Mouse (Mus musculus): ENCODE results near the gene Ttc4. TPM values are rescaled to one million over a fixed set of nuclear protein-coding genes. Genes with fewer than 3 reads are reported as not detected.

Gene Ttc4
- 10 to 100 TPM; 53.8 to 77.4 TPM for polyA plus RNA-seq (2017; shearing (Covaris generic))

DNA sequence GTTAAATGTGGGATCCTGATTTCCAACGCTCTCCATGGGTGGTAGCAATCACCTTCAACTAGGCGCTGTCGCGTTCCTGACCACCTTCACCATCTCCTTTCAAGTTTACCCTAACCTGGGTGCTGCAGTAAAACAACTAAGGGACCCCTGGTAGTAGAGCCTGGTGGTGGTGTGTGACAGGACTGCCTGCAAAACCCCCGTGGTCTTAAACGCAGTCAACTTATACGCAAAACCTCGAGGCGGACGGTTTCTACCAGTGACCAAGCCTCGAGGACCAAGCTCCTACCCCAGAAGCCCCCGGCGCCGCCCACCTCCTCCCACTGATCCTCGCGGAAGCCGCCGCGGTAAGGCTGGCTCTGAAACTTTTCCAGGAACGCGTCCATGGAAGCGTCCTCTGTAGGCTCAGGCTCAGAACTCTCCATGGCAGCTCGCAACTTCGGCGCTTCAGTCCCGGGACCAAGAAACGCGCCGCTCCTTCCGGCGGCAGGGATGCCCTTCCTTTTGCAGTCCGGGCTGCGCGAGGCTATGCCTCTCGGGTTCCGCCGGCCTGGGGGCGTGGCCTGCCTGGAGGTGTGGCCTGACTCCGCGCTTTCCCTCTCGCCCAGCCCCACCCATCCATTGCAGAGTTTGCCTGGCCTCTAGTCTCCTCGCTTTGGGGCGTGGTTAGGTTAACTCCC is at the start of gene Ttc4:
Gene Ttc4 (minus strand): TSS at position 503 of the 677 bp plus-strand sequence.
- peak; percentile 100 for ATAC-seq

DNA sequence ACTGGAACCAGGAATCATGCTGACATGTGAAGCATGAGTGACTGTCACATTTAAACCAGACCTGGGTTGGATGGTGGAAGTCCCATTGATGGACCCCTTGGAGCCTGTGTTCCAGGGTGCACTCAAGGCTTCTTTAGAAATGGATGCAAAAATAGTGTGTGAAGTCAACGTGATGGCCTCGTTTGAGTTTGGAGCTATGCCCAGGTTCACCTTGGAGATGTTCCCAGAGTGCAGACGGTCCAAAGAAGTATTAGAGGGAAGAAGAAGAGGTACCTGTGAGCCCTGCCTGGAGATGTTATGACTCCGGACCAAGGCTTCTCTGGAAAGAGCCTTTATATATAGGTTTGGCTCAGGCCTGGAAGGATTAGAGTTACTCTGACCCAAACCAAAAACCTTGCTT is 41.9 kb upstream of the Ttc4 start:
- ATAC-seq = no peak

DNA sequence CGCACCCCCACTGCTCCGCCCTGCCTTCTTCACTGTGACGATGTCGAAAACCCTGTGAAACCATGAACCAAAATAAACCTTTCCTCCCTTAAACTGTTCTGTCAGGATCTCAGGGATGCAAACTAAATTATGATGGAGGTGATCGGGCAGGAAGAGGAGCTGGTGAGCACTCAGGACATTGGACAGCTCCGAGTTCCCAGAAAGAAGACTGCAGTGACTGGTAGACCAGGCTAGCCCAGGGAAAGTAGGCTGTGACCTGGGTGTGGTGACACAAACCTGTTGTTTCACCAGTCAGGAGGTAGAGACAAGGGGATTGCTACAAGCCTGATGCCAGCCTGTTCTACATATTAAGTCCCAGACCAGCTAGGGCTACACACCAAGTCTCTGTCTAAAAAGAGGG is 34.9 kb upstream of the Ttc4 start:
- ATAC-seq = no peak

DNA sequence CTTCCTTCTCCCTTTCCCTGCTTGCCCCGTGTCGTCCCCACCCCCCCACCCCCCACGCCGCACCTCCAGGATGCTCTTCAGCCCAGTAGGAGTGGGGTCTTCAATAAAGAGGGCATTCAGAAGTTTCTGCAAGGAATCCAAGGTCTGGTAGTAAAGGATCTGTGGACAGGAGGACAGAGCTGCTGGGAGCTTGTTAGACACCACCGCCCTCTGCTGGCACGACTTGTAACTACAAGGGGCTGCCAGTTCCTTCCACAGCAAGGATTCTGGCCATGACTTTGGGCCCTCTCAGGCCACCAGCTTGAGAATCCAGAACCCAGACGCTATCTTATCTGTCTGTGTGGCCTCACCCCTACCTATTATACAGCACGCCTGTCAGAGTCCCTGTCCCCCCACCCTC is 29.7 kb upstream of the Ttc4 start:
- no peak for ATAC-seq

DNA sequence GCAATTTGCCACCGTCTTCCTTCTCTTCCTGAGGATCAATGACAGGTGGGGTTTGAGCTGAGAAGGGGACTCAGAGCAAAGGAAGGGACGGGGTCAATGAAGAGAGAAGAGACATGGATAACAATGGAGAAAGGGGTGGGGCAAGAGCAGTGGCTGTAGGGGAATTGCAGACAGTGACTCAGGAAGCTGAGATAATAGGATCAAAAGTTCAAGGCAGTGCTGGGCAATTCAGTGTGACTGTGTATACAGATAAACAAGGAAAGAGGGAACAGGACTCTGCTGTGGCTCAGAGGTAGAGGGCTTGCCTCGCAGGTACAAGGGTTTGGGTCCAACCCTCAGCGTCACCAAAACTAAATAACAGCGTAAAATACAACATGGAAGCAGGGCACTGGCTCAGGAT is 29.2 kb upstream of the Ttc4 start:
- ATAC-seq = no peak

DNA sequence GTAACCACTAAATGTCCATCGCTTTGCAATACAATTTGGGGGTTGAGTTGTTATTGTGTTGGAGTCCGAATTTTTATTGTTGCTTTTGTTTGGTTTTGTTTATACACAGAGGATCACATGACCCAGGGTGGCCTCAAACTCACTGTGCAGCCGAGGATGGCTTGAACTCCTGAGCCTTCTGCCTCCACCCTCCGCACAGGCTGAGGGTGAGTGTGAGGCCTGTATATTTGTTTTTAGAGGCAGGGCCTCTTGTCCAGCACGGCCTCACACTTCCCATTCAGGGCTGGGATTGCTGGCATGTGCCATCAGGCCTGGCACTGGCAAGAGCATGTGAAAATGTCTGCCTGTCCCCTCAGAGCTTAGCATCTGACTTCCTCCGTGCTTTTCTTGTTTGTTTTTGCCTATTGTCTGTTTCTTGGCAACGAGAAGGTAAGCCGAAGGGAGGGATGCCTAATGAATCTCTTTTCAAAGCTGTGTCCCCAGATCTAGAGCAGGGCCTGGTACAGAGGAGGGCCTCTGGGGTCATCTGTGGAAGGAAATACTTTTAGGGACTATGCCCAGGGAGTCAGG is 26.4 kb upstream of the Ttc4 start:
- ATAC-seq = no peak

DNA sequence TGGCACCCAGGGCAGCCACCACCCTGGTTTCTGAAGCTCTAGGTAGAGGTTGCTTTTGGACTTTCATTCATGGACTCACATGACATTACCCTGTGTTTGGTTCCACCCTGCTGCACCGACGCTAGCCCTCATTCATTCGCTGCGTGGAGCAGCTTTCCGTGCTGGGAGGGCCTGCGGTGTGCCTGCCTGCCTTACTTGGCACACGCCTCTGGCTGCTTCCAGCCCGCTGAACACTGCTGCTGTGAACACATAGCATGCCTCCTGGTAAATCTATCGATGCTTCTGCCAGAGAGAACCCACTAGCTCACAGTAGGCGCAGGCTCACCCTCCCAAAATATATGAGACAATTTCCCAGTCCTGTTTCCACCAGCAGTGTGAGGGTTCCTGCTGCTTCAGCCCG is 25.7 kb upstream of the Ttc4 start:
- ATAC-seq = no peak

DNA sequence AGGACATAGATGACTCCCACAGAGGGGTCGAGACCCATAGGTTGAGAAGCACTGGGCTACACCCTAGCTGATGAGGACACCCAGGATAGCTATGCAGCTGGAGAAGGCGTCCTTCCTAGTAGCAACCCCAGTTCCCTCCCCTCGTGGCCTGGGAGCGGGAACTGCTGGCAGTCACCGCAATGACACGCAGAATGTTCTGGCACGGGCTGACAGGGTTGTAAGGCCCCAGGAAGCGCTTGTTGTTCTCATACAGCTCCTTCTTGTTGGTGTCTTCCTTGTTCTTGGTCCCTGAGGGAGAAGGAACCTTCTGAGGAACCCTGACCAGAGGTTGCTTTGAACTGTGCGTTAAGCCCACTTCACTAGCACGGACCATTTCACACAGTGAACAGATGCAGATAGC is 25.2 kb upstream of the Ttc4 start:
- no peak for ATAC-seq

DNA sequence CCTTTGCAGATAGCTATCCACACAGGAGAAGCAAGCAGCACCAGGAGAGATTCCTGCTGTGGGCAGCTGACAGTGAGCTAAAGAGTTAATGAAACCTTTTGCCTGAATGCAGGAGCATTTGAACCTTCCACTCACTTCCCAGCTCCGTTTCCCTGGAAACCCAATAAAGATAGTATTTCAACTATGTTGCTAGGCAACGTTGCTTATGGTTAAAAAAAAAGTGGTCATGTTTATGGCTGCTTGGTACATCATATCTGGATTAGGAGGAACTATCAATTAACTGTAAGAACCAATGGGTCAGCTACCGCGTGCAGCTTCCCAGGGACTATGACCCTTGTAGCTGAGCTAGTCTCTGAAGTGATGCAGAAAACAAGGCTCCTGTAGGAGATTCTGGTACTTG is 22.1 kb upstream of the Ttc4 start:
- no peak for ATAC-seq

DNA sequence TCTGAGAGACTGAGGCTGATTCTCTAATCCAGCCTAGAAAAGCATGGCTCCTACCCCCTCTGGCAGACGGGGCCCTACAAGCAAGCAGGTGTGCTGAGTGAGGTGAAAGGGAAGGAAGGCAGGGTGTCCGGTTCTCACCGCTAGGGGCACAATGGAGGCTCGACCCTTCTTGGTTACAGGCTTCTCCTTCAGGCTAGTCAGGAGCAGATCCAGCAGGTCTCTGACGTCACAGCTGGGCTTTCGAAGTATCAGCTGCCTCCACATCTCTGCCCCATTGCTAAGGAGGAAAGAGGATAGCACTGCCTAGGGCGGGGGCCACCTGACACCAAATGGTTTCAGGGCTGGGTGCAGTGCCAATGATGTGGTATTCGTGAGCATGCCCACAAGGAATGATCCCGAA is 21.2 kb upstream of the Ttc4 start:
- no peak for ATAC-seq

DNA sequence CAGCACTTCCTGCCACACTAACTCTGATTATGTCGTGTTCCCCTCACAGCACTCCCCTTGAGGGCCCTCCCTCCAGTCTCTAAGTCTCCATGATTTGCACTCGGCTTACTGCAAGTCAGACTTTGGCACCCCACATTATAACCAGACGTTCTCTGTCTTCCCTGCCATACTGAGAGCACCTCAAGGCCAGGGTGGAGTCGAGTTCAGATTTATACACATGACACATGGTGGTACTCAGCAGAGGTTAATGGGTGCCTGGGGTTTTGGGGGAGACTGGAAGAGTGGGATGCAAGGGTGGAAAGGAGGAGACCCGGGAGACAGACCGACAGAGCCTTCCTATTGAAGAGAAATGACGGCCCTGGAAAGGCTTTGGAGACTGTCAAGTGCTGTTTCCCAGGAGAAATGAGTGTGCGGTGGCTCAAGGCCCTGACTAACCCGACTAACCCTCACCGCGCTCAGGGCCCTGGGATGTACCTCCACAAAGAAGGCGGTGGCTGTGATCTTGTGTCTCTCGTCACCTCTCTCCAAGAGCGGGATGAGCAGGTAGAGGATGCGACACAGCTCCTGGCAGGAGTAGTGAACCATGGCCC is 15.2 kb upstream of the Ttc4 start:
- no peak for ATAC-seq

DNA sequence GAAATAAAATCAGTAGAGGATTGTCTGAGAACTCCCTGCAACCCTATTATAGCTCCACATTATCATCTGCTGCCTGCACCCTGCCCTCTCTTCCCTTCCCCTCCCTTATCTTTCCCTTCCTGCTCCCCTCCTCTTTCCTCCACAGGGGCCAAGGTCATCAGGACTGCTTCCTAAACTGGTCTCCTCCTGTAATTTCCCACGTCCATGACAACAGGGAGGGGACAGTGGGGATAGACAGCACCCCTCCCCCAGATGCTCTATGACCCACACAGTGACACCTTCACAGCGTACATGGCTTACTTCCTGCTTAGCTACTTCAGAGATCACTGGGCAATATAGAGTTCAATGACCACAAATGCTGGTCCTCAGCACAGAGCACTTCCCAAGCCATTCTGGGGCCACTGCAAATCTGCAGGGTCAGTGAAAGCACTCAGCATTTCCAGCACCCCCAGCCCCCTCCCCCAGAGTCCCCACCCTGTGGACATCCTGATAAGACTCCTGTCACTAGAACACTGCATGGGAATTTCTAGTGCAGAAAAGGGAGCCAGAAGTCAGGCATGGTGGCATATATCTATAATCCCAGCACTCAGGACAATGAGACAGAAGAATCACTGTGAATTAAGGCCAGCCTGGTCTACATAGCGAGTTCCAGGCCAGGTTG is 10.0 kb upstream of the Ttc4 start:
- no peak for ATAC-seq

DNA sequence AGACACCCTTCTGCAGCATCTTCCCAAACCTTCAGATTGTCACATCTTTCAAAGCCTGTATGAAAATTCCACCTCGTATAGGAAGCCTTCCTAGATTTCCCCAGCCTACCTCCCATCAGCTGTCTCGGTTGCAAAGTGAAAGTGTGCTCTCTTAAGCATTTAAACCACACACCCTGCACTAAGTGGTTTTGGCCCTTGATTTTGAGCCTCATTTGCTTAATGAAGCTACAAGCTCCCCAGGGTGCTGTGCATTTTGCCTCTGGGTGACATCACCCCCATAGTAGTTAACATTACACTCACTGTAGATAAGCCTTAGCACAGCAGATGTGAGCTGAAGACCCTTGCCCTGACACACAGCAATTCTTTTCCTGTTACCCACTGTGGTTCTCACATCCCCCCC is 2.2 kb upstream of the Ttc4 start:
- ATAC-seq = no peak

DNA sequence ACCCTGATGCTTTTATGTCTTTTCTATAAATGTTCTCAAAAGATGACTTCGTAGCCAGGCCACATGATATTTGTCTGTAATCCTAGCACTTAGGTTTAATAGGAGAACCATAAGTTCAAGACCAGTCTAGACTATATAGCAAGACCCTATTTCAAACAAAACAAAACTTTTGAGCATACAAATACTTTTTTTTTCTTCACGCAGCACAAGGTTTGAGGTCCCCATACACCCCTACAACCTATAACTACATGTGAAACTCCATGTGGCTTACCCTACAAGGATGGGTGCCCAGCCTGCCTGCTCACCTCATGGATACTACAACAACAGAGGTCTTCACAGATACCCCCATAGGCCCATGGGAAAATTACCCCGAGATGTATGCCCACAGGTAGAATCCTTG is 408 bp upstream of the Ttc4 start:
- no peak for ATAC-seq

DNA sequence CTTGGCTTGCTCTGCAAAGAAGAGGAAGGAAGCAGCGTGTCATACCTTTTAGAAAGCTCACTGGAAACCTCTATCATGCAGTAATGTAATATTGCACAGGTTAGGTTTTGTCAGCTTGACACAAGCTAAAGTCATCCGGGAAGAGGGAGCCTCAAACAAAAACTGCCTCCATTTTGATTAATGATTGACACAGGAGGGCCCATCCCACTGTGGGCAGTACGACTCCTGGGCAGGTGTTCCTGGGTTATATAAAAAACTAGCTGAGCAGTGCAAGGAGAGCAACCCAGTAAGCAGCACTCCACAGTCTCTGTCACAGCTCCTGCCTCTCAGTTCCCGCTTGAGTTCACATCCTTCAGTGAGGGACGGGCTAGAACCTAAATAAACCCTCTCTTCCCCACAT is 2.0 kb downstream of the Ttc4 start:
- no peak for ATAC-seq

DNA sequence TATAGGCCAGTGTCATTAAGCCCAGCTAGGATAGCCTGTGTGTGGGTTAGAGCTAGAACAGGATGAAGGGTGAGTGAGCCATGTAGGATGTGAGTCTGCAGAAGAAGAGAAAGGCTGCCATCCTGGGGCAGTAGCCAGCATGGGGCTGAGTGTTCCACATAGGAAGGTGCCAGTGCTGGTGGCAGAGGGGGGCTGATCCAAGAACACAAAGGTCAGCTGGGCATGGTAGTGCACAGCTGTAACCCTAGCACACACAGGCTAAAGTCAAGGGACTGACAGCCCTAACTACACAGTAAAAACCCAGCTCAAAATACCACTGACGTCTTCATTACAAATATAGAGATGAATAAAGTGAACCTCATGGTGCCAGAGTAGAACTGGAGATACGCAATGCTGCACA is 12.2 kb downstream of the Ttc4 start:
- ATAC-seq = no peak

DNA sequence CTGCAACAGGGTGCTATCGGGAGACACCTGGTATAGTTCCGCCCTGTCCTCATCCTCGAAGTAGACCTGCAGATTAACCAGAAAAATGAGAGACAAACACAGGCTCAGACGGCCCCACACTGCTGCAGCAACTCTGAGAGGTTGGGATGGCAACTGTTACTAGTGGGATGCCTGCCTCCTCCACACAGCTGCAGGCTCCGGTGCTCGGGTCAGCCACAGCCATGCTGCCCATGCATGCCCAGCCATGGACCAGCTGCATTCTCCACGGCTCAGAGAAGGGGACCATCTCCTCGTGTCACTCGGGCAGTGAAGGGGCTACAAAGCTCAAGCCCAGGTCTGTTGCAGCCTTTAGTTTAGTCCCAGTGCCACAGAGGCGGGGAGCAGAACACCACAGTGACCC is 13.1 kb downstream of the Ttc4 start:
- no peak for ATAC-seq

DNA sequence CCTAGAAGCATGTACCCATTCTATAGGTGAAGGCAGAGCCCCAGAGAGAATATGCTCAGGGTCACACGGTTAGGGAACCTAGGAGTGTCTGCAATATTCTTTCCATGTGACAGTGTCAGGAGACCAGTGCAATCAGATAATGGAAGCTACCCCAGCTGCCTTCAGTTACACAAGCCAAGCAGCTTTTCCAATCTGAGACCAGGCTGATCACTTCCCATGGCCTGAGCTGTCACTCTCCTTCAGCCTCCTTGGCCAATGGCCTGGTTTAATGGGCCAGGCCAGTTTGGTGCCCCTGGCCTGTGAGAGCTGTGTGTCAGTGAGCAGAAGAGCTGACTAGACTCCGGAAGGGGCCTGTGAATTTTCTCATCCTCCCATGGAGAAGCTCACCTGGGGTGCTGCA is 13.5 kb downstream of the Ttc4 start:
- no peak for ATAC-seq

DNA sequence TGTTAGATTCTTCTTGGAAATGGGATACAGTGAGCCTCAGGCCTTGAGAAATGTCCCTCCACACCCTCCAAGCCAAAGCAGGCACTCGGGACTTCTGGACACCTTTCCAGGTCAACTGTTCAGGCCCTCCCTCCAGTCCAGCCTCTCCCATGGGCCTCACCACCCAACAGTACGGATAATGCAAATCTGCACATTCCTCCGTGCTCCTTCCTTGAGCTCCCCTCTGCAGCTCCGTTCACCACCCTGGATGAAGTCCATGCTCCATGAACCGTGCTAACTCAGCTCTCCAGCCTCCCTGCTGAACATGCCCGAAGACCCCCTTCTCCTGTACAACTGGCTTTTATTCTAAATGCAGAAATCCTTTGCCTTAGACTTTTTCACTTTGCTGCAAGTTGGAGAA is 14.0 kb downstream of the Ttc4 start:
- ATAC-seq = no peak

DNA sequence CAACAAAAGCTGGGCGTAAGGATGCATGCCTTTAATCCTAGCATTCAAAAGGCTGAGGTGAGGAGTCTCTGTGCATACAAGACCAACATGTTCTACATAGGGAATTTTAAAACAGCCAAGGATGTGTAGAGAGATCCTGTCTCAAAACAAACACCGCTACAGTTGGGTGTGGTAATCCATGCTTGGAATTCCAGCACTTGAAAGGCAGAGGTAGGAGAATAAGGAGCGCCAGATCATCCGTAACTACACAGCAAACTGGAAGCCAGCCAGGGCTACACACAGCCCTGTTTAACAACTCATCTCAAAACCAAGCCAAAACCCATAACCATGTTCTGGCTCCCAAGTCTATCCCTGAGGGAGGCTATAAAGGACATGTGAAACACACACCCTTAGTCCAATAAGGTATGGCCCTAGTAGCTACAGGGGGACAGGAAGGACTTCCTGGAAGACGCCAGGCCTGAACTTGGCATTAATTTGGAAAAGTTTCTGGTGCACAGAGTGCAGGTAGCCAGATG is 14.7 kb downstream of the Ttc4 start:
- no peak for ATAC-seq

DNA sequence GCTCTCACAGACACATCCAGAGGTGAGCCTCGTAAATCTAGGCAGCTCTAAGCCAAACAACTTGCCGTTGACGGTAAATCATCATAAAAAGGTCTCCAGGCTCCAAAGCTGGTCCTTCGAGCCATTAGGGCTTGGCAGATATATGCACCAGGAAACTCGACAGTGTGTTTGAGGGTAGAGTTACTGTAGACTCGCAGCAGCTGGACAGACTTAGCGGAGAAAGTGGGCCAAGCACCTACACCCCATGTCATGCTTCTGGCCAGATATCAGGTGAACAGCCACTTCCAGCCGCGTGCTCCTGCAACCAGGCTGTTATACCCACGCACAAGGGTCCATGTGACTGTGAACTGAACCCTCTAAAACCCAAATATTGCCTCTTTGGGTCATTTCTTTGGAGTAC is 23.1 kb downstream of the Ttc4 start:
- ATAC-seq = no peak

DNA sequence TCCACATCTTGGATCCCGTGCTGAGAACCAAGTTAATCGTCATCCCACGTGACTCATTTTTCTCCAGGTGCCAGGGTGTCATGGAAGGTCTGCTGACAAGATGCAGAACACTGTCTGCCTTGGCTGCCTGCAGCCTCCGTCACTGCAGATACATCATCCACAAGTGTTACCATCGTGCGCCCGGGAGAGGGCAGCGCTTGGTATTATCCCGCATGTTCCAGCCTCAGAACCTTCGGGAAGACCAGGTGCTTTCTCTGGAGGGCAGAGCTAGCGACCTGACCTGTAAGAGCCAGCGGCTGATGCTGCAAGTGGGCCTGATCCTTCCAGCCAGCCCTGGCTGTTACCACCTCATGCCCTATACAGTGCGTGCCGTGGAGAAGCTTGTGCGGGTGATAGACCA is 25.7 kb downstream of the Ttc4 start:
- ATAC-seq = no peak

DNA sequence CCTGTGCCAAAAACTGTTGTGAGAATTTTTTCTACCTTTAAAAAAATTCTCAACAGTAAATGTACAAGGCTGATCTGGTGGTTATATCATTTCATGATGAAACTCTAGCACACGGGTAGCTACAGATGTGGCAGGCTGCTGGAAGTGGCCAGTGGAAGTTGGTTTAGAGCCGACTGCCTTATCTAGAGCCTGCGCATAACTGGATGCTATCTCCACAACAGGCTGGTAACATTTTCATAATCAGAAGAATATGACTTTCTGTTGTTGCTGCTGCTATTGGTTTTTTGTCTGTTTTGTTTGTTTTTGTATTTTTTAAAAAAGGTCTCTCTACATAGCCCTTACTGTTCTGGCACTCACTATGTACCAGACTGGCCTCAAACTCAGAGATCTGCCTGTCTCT is 26.2 kb downstream of the Ttc4 start:
- no peak for ATAC-seq

Measured in CD4-positive, CD25-positive, alpha-beta regulatory T cell, adult 4 months (primary cell).